Mouse (Mus musculus) embryonic facial prominence, embryonic 12.5 days (tissue): ENCODE data around the gene Gbp10. TPM values are rescaled to one million over a fixed set of nuclear protein-coding genes. Genes with fewer than 3 reads are reported as not detected.
"Not testable (repeated sequence)": the region's sequence is repeated elsewhere in the genome, so short reads cannot be mapped to it uniquely, and the experiment has no call there.

Source experiments
- ATAC-seq: fragments of 200-750 bp; cut with Nextera tagmentation; 2 replicates; pipeline ENCODE4 v1.8.0; 2017; ENCODE audit not compliant: insufficient number of reproducible peaks, insufficient read depth, low FRiP score, low TSS enrichment
- H3K27ac ChIP-seq: fragments of 300-500 bp; sonication (generic); 2 replicates; pipeline ENCODE4 v1.5.1; 2016; ENCODE audit warnings: mild to moderate bottlenecking
- H3K27me3 ChIP-seq: fragments of 300-500 bp; sonication (generic); 2 replicates; pipeline ENCODE4 v1.6.1; 2016; ENCODE audit warnings: mild to moderate bottlenecking, moderate library complexity
- H3K36me3 ChIP-seq: fragments of 300-500 bp; sonication (generic); 2 replicates; pipeline ENCODE4 v1.6.1; 2016; ENCODE audit warnings: mild to moderate bottlenecking
- H3K4me1 ChIP-seq: fragments of 300-500 bp; sonication (generic); 2 replicates; pipeline ENCODE4 v1.6.1; 2016
- H3K4me2 ChIP-seq: fragments of 300-500 bp; sonication (generic); replicated peaks from 2 replicates; pipeline ENCODE4 v1.6.1; 2016; ENCODE audit warnings: mild to moderate bottlenecking, moderate library complexity
- H3K4me3 ChIP-seq: fragments of 300-500 bp; sonication (generic); 2 replicates; pipeline ENCODE4 v1.5.1; 2016; ENCODE audit warnings: mild to moderate bottlenecking
- H3K9ac ChIP-seq: fragments of 300-500 bp; sonication (generic); 2 replicates; pipeline ENCODE4 v1.6.1; 2016; ENCODE audit warnings: mild to moderate bottlenecking, moderate library complexity
- H3K9me3 ChIP-seq: fragments of 300-500 bp; sonication (generic); 2 replicates; pipeline ENCODE4 v1.6.1; 2016; ENCODE audit warnings: mild to moderate bottlenecking, moderate library complexity
- WGBS: fragments of 180-500 bp; shearing (Covaris S2); methylation state at CpG from one replicate; pipeline ENCODE4 v1.1.7; 2016; 5-methylcytosine and 5-hydroxymethylcytosine counted together
- polyA plus RNA-seq: library from polyadenylated mRNA; unstranded; fragments of >200 nt; fragmentation: Nextera tagmentation; extraction: Ambion mirVana; gene quantifications from 2 replicates; pipeline ENCODE4 v1.2.1, GENCODE M21; 2016

Gbp10 gene
- 0.22 and 0.52 TPM in 2 replicates for polyA plus RNA-seq

- not testable (repeated sequence) for H3K4me3 ChIP-seq, H3K36me3 ChIP-seq, H3K4me2 ChIP-seq, H3K27ac ChIP-seq, H3K9me3 ChIP-seq, H3K9ac ChIP-seq, ATAC-seq, H3K27me3 ChIP-seq, H3K4me1 ChIP-seq
Measured at GRCm38 (mm10) chr5:105239483-105240047, at the start of gene Gbp10. Gene Gbp10, minus strand, starts transcription at chr5:105239533.

- not testable (repeated sequence) for H3K4me2 ChIP-seq, H3K4me3 ChIP-seq, H3K27me3 ChIP-seq, H3K4me1 ChIP-seq, H3K9me3 ChIP-seq, H3K9ac ChIP-seq, H3K36me3 ChIP-seq, H3K27ac ChIP-seq, ATAC-seq
- 88% methylated on average over 1 of the region's 3 CpGs for WGBS
Measured at GRCm38 (mm10) chr5:105260673-105261072, 21.3 kb upstream of the Gbp10 start.

DNA sequence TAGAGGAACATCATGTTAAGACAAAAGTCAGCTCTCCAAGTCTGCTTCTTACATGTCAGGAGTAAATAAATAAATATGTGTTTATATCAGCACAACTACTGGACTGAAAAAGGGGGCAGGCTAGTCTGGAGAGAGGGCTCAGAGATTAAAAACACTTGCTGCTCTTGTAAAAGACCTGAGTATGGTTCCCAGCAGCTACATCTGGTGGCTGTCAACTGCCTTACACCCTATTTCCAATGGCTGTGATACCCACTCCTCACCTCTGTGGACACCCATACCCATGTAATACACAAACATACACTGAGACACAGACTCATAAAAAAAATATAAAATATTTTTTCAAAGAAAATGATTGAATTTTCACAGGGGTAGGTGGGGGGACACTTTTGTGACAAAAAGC, 13.2 kb upstream of the Gbp10 start:
- no peak overlapping the region for H3K4me2 ChIP-seq
- H3K4me3 ChIP-seq, result no peak overlapping the region
- H3K9ac ChIP-seq, result no peak overlapping the region
- H3K9me3 ChIP-seq, result no peaks in the 10 kb centered on the region
- ATAC-seq, result no peak
- H3K4me1 ChIP-seq, result no peaks in the 10 kb centered on the region
- no peaks in the 10 kb centered on the region for H3K27me3 ChIP-seq
- no peaks in the 10 kb centered on the region for H3K36me3 ChIP-seq
- H3K27ac ChIP-seq, result no peak overlapping the region

DNA sequence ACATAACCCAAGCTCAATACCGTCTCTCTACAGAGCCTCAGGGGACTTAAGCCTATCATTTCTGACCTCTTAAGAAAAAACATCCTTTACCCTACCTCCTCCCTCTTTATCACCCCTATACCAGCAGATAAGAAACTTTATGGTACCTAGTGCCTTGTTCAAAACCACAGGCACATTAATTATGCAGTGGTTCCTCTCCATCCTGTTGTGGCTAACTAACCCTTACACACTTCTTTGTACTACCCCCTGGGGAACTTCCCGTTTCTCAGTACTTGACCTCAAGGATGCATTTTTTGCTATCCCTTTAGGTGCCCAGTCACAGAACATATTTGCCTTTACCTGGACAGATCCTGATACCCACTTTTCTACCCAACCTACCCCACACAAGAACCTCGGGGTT, 5.4 kb upstream of the Gbp10 start:
- H3K4me3 ChIP-seq, ATAC-seq, H3K9me3 ChIP-seq, H3K36me3 ChIP-seq, H3K9ac ChIP-seq, H3K27ac ChIP-seq, H3K4me2 ChIP-seq, H3K27me3 ChIP-seq, H3K4me1 ChIP-seq: not testable (repeated sequence)
- WGBS, result 74% methylated on average over 3 of the region's 3 CpGs

- H3K4me2 ChIP-seq, H3K4me3 ChIP-seq, H3K27me3 ChIP-seq, H3K4me1 ChIP-seq, H3K36me3 ChIP-seq, H3K27ac ChIP-seq, H3K9ac ChIP-seq, H3K9me3 ChIP-seq: not testable (repeated sequence)
- WGBS, result 76% methylated on average over 5 of the region's 5 CpGs
- ATAC-seq, result 0 out of 2 replicates have a peak, but pooled peaks have one; percentile 22
Measured at GRCm38 (mm10) chr5:105240982-105241381, 1.6 kb upstream of the Gbp10 start.

GRCm38 (mm10) chr5:105238402-105238801, 931 bp downstream of the Gbp10 start:
- H3K36me3 ChIP-seq, H3K9me3 ChIP-seq, H3K4me2 ChIP-seq, H3K4me3 ChIP-seq, H3K27ac ChIP-seq, H3K4me1 ChIP-seq, H3K9ac ChIP-seq, ATAC-seq, H3K27me3 ChIP-seq: not testable (repeated sequence)
- 96% methylated on average over 1 of the region's 1 CpGs for WGBS

- ATAC-seq, H3K36me3 ChIP-seq, H3K9me3 ChIP-seq, H3K27me3 ChIP-seq, H3K27ac ChIP-seq, H3K4me1 ChIP-seq, H3K4me2 ChIP-seq, H3K9ac ChIP-seq, H3K4me3 ChIP-seq: not testable (repeated sequence)
- 73% methylated on average over 3 of the region's 3 CpGs for WGBS
Measured at GRCm38 (mm10) chr5:105236040-105236439, 3.3 kb downstream of the Gbp10 start.

DNA sequence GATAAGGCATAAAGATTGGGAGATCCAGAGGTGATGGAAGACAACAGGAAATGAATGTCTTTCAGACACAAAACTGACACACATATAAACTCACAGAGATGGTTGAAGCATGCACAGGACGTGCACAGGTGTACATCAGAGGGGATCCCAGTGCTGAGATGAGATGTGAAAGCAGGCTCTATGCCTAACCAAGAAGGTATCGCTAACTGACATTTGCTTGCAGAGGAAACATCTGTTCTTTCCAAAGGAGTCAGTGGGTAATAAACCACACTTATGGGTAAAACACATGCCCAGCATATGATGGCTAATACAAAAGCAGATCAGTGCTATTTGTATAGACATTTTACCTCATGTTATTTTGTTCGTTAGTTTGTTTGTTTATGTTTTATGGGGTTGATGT, 30.4 kb downstream of the Gbp10 start:
- not testable (repeated sequence) for H3K9me3 ChIP-seq, H3K9ac ChIP-seq, H3K4me3 ChIP-seq, H3K27me3 ChIP-seq, H3K36me3 ChIP-seq, H3K4me2 ChIP-seq, ATAC-seq, H3K27ac ChIP-seq, H3K4me1 ChIP-seq
- whole genome bisulfite sequencing, result 100% methylated on average over 1 of the region's 3 CpGs

GRCm38 (mm10) chr5:105200791-105201355, 38.5 kb downstream of the Gbp10 start:
- H3K9me3 ChIP-seq, ATAC-seq: not testable (repeated sequence)

DNA sequence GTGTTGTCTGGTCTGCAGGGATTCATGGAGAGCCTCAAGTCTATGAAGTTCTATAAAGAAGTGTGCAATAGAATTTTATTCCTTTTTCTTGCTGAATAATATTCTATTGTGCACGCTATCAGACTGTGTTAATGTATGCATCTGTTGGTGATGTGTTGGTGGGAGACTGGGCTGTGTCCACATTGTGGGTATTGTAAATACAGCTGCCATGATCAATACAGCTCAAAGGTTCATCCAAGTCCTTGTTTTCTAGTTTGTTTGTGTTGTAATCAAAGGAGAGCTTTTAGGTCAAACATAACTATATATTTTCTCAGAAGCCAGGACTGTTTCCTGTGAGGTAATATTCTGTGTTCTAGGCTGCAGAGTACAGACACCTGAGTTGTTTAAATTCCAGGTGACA, 40.2 kb downstream of the Gbp10 start:
- not testable (repeated sequence) for H3K27me3 ChIP-seq, H3K4me2 ChIP-seq, H3K9ac ChIP-seq, ATAC-seq, H3K4me1 ChIP-seq, H3K36me3 ChIP-seq, H3K4me3 ChIP-seq, H3K9me3 ChIP-seq, H3K27ac ChIP-seq
- WGBS, result 97% methylated on average over 1 of the region's 1 CpGs

More at GRCm38 (mm10) chr5:105200791-105201355, 38.5 kb downstream of the Gbp10 start:
- not testable (repeated sequence) for H3K27me3 ChIP-seq, H3K4me3 ChIP-seq, H3K9ac ChIP-seq, H3K36me3 ChIP-seq, H3K4me1 ChIP-seq, H3K4me2 ChIP-seq, H3K27ac ChIP-seq
- WGBS, result 90% methylated on average over 4 of the region's 4 CpGs

DNA sequence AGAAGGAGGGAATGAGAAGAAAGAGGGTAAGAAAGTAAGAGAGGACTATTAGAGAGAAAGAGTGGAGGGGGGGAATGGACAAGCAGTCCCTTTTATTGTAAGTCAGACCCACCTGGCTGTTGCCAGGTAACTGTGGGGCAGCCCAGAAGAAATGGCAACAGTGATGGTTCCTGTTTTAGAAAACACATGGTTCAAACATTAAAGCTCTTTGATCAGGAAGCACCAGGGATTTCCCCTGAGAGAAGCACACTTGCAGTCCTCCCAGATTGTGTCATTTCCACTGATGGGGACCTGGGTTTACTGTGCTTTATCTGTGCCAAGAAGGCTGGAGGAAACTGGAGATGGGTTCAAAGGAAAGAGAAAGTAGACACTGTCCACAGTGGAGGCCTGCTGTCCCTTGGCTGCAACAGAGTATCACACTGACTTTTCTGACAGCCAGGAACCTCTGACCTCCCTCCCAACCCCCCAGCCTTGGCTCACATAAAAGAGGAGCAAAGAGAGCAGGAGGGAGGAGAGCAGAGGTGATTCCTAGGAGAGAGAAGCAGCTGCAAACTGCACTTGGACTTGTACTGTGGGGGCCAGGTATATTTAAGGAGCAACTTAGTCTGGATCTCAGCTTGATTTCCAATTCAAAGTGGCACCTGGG, 41.3 kb downstream of the Gbp10 start:
- not testable (repeated sequence) for H3K27me3 ChIP-seq, H3K9me3 ChIP-seq, H3K4me3 ChIP-seq, H3K9ac ChIP-seq, H3K4me2 ChIP-seq, H3K27ac ChIP-seq, H3K4me1 ChIP-seq, ATAC-seq, H3K36me3 ChIP-seq

GRCm38 (mm10) chr5:105196308-105196707, 43.0 kb downstream of the Gbp10 start:
- H3K4me3 ChIP-seq, H3K27ac ChIP-seq, H3K9ac ChIP-seq, H3K4me1 ChIP-seq, ATAC-seq, H3K9me3 ChIP-seq, H3K4me2 ChIP-seq, H3K36me3 ChIP-seq, H3K27me3 ChIP-seq: not testable (repeated sequence)
- WGBS, result 87% methylated on average over 5 of the region's 5 CpGs
